Mouse (Mus musculus): ENCODE data around the gene Cd86.

The Cd86 gene

DNA sequence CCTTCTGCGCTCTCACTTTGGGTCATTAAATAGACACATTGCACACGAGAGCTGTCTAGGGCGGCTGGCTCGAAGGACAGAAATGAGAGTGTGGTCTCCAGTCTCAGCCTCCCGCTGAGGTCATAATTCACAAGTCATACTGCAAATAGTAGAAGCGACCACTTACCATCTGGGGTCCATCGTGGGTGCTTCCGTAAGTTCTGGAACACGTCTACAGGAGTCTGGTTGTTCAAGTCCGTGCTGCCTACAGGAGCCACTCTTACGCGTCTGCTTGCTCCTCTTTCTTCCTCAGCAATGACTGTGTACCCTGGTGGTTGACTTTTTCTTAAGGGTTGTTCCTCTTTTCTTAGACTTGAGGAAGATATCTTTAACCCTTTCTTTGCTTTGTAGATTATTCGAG is at the start of gene Cd86:
TSS of gene Cd86 (minus strand) at position 300 of the 400 bp plus-strand sequence.
- in situ Hi-C loops (cut with MboI): no loop called here

DNA sequence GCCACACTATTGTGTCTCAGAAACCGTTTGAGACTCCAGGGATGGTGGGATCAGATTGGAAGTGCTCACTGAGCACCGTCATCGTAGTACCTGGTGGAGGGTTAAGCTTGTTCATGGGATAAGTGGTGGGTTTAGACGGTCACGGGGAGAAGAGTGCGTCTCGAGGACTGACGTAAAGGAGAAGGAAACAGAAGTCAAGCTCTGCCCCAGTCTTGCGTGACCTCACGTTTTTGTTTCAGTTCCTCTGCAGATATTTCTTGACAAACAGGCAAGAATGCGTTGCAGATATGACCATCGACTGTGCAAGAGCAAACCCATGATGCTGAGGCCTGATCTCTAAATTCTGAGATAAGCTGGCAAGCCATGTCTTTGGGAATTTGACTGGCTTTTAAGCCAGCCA is 45.9 kb upstream of the Cd86 start:
- in situ Hi-C loops (cut with MboI): loop anchor here (5.0 kb wide), 1 partner anchor 234 kb away; no protein-coding TSS in a partner anchor

GRCm38 (mm10) chr16:36710794-36711193 is 44.9 kb upstream of the Cd86 start:
- in situ Hi-C loops (cut with MboI): loop anchor here (5.0 kb wide), 1 partner anchor 233 kb away; no protein-coding TSS in a partner anchor

DNA sequence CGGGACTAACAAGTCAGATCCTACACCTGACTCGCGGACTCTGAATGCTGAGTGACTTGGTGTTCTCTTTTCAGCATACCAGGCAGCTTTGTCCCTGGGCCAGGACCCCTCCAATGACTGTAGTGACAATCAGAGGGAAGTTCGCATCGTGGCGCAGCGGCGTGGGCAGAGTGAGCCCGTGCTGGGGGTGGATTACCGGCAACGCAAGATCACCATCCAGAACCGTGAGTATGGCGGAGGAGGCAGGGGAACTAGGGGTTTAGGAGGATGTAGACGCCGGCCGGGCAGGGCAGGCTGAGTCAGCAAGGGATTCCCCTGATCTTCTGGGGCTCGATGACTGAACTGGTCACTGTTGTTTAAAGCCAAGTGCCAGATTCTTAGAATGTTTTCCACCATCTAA is 43.5 kb upstream of the Cd86 start:
- in situ Hi-C loops (cut with MboI): no loop called here

DNA sequence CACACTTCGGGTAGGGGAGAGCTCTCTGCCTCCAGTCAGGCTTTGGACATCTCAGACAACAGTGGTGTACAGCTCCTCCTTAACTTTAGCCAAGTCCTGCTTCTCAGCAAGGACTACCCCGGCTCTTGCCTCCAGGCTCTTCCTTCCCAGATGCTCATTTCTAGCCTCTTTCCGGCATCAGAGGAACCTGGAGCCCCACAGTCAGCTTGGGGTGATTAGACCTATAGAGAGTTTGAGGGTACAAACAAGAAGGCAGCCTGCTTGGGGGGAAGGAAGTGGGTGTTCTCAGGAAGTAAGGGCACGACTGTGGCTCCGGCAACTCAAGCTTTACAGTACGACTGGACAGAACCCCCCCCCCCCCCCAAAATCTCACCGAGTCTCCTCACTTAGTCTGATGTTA is 42.9 kb upstream of the Cd86 start:
- in situ Hi-C loops (cut with MboI): no loop called here

DNA sequence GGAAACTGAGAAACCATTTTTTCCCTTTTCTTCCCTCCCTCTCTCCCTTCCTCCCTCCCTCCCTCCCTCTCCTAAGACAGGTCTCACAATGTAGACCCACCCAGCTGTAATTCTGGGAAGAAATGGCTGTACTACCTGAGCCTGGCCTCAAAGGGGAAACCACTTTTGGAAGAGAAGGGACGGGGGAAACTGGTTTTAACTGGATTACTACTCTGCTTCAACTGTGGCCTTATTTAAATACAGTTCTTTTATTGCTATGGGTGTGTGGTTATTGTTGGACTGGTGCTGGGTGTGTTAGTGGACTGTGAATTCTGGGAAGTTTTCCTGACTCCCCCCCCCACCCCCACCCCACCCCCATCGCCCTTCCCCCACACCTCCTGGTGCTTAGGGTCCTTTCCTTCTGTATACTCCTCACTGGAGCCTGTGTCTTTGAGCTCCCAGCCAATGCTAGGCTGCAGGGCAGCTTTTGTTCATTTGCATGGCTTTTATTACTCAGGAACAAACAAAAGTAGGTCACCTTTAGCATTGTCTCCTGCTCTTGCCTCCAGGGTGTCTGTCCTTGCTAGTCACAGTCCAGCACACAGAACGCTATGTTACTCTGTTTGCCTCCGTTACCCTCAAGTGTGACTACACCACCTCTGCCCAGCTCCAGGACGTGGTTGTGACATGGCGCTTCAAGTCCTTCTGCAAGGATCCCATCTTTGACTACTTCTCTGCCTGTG is 42.0 kb upstream of the Cd86 start:
- in situ Hi-C loops (cut with MboI): no loop called here

DNA sequence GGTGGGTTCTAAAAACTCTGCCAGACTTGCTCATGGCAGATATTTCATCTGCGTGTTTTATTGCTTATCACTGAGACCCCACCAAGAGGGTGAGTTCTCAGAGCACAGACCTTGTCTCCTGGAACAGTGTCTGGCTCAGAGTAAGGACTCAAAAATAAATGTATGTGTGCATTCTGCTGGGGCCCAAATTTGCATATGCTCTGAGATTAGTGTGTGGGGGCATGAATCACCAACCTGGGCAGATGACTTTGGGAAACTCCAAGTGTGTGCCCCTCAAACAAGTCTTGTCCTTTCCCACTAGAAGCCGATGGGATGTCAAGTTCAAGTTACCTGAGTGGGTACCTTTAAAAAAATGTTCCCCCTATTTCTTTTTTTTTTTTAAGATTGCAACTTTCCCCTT is 34.6 kb upstream of the Cd86 start:
- in situ Hi-C loops (cut with MboI): no loop called here

DNA sequence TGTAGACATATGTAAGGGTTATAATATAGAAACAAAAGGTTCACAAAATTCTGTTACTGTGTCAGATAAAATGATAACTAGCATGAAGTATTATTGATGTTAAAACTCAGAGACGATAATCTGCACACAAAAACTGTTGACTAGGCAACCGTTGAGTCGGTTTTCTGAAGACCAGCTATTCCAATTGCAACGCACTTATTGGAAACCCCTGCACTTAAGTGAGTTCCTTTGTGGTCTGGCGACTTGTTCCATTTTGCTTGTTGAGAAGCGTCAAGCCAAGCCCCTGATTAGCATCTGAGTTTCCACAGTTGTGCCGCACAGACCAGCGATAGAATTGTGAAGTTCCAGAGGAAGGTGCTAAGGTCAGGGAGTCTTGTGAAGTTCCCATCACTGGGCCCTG is 31.4 kb upstream of the Cd86 start:
- in situ Hi-C loops (cut with MboI): no loop called here

GRCm38 (mm10) chr16:36694798-36695290 is 29.0 kb upstream of the Cd86 start:
- in situ Hi-C loops (cut with MboI): no loop called here

DNA sequence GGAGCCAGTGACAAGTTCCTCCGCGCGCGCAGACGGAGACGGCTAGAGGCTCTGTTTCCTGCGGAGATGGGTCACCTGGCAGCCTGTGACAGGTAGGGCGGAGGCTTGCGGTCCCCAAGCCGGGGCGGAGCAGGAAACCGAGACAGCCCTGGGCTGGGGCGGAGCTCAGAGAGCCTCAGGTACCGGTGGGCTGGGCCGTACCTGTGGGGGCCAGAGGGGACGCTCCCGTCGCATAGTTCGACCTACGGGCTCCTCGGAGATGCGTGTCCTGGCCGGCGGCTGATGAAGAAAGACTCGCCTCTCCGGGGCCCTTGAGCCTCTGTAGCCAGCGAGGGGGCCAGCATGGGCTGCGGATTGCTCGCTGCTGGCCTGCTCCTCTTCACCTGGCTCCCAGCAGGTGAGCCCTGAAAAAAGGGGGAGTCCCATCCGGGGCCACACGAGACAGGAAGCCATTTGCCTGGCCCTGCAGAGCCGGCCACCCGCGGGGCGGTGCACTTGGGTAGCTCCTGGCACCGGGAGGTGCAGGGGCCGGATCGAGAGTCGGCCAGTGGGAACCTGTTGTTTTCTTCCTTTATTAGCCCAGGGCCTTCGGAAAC is 28.0 kb upstream of the Cd86 start, which contains the start of gene Ildr1:
TSS of gene Ildr1 (plus strand) at position 161 of the 596 bp plus-strand sequence.
- in situ Hi-C loops (cut with MboI): no loop called here

DNA sequence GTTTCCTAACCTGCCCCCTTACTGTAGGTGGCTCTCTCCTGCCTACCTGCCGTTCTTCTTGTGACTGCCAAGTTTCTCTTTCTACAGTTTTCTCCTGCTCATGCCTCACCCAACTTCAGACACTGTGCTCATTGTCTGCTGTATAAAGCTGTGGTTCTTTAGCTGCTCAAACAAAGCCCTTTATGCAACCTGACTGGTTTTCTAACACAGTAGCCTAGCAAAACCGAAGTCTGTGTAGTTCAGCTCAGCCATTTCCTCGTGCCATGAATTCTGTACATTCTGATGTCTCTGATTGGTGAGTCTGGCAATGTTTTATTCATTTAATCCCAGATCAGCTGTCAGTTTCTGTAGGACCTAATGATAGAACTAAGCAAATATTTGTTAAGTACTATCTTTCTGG is 25.6 kb upstream of the Cd86 start:
- in situ Hi-C loops (cut with MboI): no loop called here

- in situ Hi-C loops (cut with MboI): no loop called here
Observed at GRCm38 (mm10) chr16:36688076-36688475, 22.2 kb upstream of the Cd86 start.

GRCm38 (mm10) chr16:36684325-36684918 is 18.5 kb upstream of the Cd86 start:
- in situ Hi-C loops (cut with MboI): no loop called here

DNA sequence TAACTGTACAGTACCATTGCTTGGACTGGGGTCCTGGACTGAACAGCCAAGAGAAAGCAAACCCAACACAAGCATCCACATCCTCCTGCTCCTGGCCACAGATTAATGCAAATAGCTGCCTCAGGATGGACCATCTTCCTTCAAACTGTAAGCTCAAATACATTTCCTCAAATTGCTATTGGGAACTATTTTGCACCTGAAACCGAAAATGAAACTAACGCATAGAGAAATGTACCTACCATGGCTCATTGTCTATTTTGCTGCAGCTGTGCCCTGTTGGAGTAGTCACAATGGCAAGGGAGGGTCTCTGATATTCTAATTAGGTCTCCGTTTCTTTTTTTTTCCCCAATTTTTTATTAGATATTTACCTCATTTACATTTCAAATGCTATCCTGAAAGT is 15.9 kb upstream of the Cd86 start:
- in situ Hi-C loops (cut with MboI): no loop called here

DNA sequence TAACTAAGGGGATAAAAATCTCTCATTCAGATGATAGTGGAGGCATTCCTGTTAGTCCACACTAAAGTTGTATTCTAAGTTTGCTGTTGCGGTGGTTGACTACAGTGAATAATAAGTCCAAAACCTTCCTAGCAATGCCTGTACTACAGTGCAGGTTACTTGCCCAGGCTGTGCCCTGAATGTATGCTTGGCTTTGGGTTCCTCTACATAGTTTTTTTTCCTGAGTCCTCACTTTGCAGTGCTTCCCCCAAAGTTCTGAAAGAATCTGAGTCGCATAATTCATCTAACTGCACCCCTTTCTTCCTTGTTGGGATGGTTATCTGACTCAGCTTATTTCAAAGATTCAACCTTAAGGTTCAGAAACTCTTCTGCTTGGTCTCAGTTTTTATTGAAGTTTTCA is 10.0 kb upstream of the Cd86 start:
- in situ Hi-C loops (cut with MboI): no loop called here

DNA sequence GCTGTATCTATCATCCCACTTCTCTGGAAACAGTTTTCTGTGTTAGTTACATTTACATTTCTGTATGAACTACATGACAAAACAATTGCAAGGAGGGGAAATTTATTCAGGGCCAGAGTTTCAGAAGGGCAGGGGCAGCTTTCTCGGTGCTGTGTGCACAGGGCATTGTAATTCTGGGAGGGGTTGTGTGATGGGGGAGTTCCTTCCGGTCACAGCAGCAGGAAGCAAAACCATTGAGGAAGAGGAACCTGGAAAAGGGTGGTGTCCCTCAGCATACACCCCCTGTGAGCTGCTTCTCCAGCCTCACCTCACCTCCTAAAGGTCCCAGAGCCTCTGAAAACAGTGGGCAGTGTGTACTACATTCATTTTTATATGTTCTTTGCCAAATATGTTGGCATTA is 9.4 kb upstream of the Cd86 start:
- in situ Hi-C loops (cut with MboI): no loop called here

- in situ Hi-C loops (cut with MboI): no loop called here
Observed at GRCm38 (mm10) chr16:36674457-36675204, 8.8 kb upstream of the Cd86 start.

DNA sequence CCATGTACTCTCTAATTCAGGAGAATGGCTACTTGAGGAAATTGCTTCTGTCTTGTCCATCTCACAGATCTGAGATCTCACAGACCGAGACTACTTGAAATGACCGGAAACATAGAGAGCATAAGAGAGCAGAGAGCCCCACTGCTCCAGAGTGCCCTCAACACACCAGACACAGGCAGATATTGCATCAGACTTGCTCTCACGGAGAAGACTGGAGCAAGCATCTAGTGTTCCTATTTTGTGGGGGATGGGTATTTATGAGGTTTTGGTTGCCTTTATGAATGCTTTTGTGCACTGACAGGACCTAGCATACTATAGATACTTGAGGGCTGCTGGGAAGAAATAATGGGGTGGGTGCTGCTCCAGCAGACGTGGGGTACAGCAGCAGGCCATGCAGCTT is 7.3 kb upstream of the Cd86 start:
- in situ Hi-C loops (cut with MboI): no loop called here

GRCm38 (mm10) chr16:36670590-36670989 is 4.7 kb upstream of the Cd86 start:
- in situ Hi-C loops (cut with MboI): no loop called here

GRCm38 (mm10) chr16:36666448-36667017 is 652 bp upstream of the Cd86 start:
- in situ Hi-C loops (cut with MboI): no loop called here

- in situ Hi-C loops (cut with MboI): no loop called here
Observed at GRCm38 (mm10) chr16:36663484-36663883, 2.4 kb downstream of the Cd86 start.

DNA sequence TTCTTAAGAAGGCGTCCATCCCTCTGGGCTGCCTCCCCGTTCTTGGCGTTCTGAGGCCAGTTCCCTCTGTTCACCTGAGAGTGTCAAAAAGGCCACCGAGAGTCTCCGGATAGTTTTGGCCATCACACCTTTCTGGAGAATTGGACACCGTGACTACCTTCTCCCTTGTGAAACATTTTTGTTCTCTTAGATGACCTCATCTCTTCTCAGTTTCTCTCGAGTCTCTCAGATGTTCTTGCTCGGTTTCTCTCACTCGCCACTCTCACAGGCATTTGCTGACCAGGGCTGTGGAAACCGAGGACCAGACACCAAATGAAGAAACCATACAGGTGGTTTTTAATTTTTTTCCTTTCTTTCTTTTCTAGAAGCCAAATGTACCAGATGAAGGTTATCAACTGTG is 4.6 kb downstream of the Cd86 start:
- in situ Hi-C loops (cut with MboI): no loop called here

Data from mature B cell (primary cell).